In genomic region chr3:87901036-87901624, GRCm38 (mm10) we compare ENCODE assay signal across 17 mouse cellular contexts. TPM values are rescaled to one million over a fixed set of nuclear protein-coding genes. Genes with fewer than 3 reads are reported as not detected.
DNase-seq lines count a peak whose midpoint lies in the region; ATAC-seq and TF ChIP-seq lines count a peak whose summit lies in the region.
"Had no signal": no experiment of that assay in that cellular context is flagged by ENCODE, and none has a peak within 500 bp of the region (broad histone marks: within the 10 kb centered on the region; RNA-seq: fewer than 3 reads in every experiment).

No protein-coding gene starts in this region.

- no peaks in the 10 kb centered on the region for H3K9me3 ChIP-seq in forebrain, embryonic 10.5 days
- H3K9me3 ChIP-seq in forebrain, embryonic 16.5 days (ENCODE audit: control insufficient read depth, low read length), result no peaks in the 10 kb centered on the region
- H3K9me3 ChIP-seq in stomach, embryonic 15.5 days, result no peaks in the 10 kb centered on the region
- no peaks in the 10 kb centered on the region for H3K9me3 ChIP-seq in stomach, postnatal 0 days (ENCODE audit: control insufficient read depth, low read length)
- no peaks in the 10 kb centered on the region for H3K9me3 ChIP-seq in liver, embryonic 14.5 days (ENCODE audit: control insufficient read depth, low read length)
- H3K9me3 ChIP-seq in intestine, postnatal 0 days (ENCODE audit: control insufficient read depth), result no peaks in the 10 kb centered on the region
- H3K9me3 ChIP-seq: embryonic facial prominence, embryonic 12.5 days; intestine, embryonic 15.5 days; limb, embryonic 15.5 days had no signal

- no peak overlapping the region for H3K9ac ChIP-seq in forebrain, embryonic 16.5 days (replicated peaks; ENCODE audit: low read depth, low read length)
- no peak overlapping the region for H3K9ac ChIP-seq in stomach, embryonic 15.5 days
- H3K9ac ChIP-seq in stomach, postnatal 0 days (ENCODE audit: low read length), result no peak overlapping the region
- peak overlapping the region; percentile 72 for H3K9ac ChIP-seq in liver, embryonic 14.5 days (replicated peaks)
- H3K9ac ChIP-seq in intestine, postnatal 0 days (ENCODE audit: low read depth, low read length), result no peak overlapping the region
- H3K9ac ChIP-seq: embryonic facial prominence, embryonic 12.5 days; intestine, embryonic 15.5 days; limb, embryonic 15.5 days had no signal

- no peak for TF ChIP-seq EP300 in stomach, postnatal 0 days (optimal IDR thresholded peaks at IDR 0.05)
- TF ChIP-seq EP300 in liver, embryonic 14.5 days (IDR thresholded peaks at IDR 0.05; ENCODE audit: low read depth), result peak; percentile 100

- DNase-seq in forebrain, embryonic 10.5 days (ENCODE audit: extremely low spot score, low spot score), result no peak
- DNase-seq in stomach, postnatal 0 days (ENCODE audit: low spot score), result no peak
- peak; percentile 88 to 89 (median 89) for DNase-seq in liver, embryonic 14.5 days (ENCODE audit: low read depth in 3 of 3, low spot score in 3 of 3)
- no peak for DNase-seq in lung, postnatal 14 days
- no peak for DNase-seq in ovary, adult 18-20 months (ENCODE audit: low spot score)
- DNase-seq: cerebellum, adult 9-11 months; gastrocnemius, postnatal 14 days; heart, postnatal 4 days; kidney, postnatal 25 days; thymus, adult 18-20 months had no signal

- no peak overlapping the region; the same call in 1 of the 2 replicates for H3K27ac ChIP-seq in forebrain, embryonic 10.5 days
- no peak overlapping the region for H3K27ac ChIP-seq in forebrain, embryonic 16.5 days (ENCODE audit: low read length)
- no peak overlapping the region for H3K27ac ChIP-seq in stomach, embryonic 15.5 days
- H3K27ac ChIP-seq in stomach, postnatal 0 days (replicated peaks), result no peak overlapping the region
- H3K27ac ChIP-seq in liver, embryonic 14.5 days, result peak overlapping the region; percentile 87
- no peak overlapping the region for H3K27ac ChIP-seq in intestine, postnatal 0 days (ENCODE audit: low read depth, low read length)
- H3K27ac ChIP-seq: embryonic facial prominence, embryonic 12.5 days; intestine, embryonic 15.5 days; limb, embryonic 15.5 days had no signal

- no peak for TF ChIP-seq CTCF in stomach, postnatal 0 days (IDR thresholded peaks at IDR 0.05; ENCODE audit: low read depth)
- no peak for TF ChIP-seq CTCF in liver, embryonic 14.5 days (IDR thresholded peaks at IDR 0.05; ENCODE audit: low read depth)
- no peak for TF ChIP-seq CTCF in intestine, postnatal 0 days (IDR thresholded peaks at IDR 0.05; ENCODE audit: low read depth)

- no peaks in the 10 kb centered on the region for H3K36me3 ChIP-seq in forebrain, embryonic 10.5 days (replicated peaks)
- H3K36me3 ChIP-seq in forebrain, embryonic 16.5 days (ENCODE audit: control insufficient read depth, insufficient read depth), result no peaks in the 10 kb centered on the region
- H3K36me3 ChIP-seq in stomach, embryonic 15.5 days, result no peaks in the 10 kb centered on the region
- no peaks in the 10 kb centered on the region for H3K36me3 ChIP-seq in stomach, postnatal 0 days (ENCODE audit: control insufficient read depth, insufficient read depth, low read length)
- no peaks in the 10 kb centered on the region for H3K36me3 ChIP-seq in liver, embryonic 14.5 days (replicated peaks; ENCODE audit: control insufficient read depth, insufficient read depth, low read depth)
- no peaks in the 10 kb centered on the region for H3K36me3 ChIP-seq in intestine, postnatal 0 days (ENCODE audit: control insufficient read depth, insufficient read depth)
- H3K36me3 ChIP-seq: embryonic facial prominence, embryonic 12.5 days; intestine, embryonic 15.5 days; limb, embryonic 15.5 days had no signal

- no peak for ATAC-seq in forebrain, embryonic 16.5 days
- peak; percentile 36; the same call in 1 of the 2 replicates for ATAC-seq in stomach, embryonic 15.5 days (ENCODE audit: insufficient read depth, low FRiP score, low read depth)
- no peak for ATAC-seq in stomach, postnatal 0 days (ENCODE audit: low FRiP score, low TSS enrichment)
- peak; percentile 79 for ATAC-seq in liver, embryonic 14.5 days (ENCODE audit: insufficient read depth)
- no peak for ATAC-seq in intestine, postnatal 0 days
- ATAC-seq: forebrain, embryonic 14.5 days; intestine, embryonic 15.5 days had no signal

- peak overlapping the region; percentile 7; the same call in 1 of the 2 replicates for H3K4me3 ChIP-seq in forebrain, embryonic 10.5 days
- no peak overlapping the region for H3K4me3 ChIP-seq in forebrain, embryonic 16.5 days (replicated peaks; ENCODE audit: low read length)
- no peak overlapping the region for H3K4me3 ChIP-seq in stomach, embryonic 15.5 days (replicated peaks)
- H3K4me3 ChIP-seq in stomach, postnatal 0 days (ENCODE audit: low read depth, low read length), result no peak overlapping the region
- peak overlapping the region; percentile 43 to 48 for H3K4me3 ChIP-seq in liver, embryonic 14.5 days (ENCODE audit: insufficient read depth in 1 of 2, low read depth in 2 of 2, low read length in 2 of 2)
- no peak overlapping the region for H3K4me3 ChIP-seq in intestine, postnatal 0 days (ENCODE audit: low read depth, low read length)
- H3K4me3 ChIP-seq: embryonic facial prominence, embryonic 12.5 days; intestine, embryonic 15.5 days; limb, embryonic 15.5 days had no signal

- H3K4me2 ChIP-seq in forebrain, embryonic 16.5 days (ENCODE audit: low read length), result no peak overlapping the region
- no peak overlapping the region for H3K4me2 ChIP-seq in stomach, embryonic 15.5 days
- H3K4me2 ChIP-seq in stomach, postnatal 0 days (replicated peaks; ENCODE audit: low read depth), result no peak overlapping the region
- H3K4me2 ChIP-seq in liver, embryonic 14.5 days (ENCODE audit: low read depth), result peak overlapping the region; percentile 72
- H3K4me2 ChIP-seq in intestine, postnatal 0 days (replicated peaks; ENCODE audit: low read depth), result no peak overlapping the region
- H3K4me2 ChIP-seq: embryonic facial prominence, embryonic 12.5 days; intestine, embryonic 15.5 days; limb, embryonic 15.5 days had no signal

- 69% methylated on average over 1 of the region's 1 CpGs for WGBS in forebrain, embryonic 10.5 days
- 73% methylated on average over 1 of the region's 1 CpGs for WGBS in forebrain, embryonic 16.5 days
- 16% methylated on average over 1 of the region's 1 CpGs for WGBS in stomach, embryonic 15.5 days
- 9% methylated on average over 1 of the region's 1 CpGs for WGBS in stomach, postnatal 0 days
- WGBS in liver, embryonic 14.5 days (ENCODE audit: insufficient replicate concordance), result 3% methylated on average over 1 of the region's 1 CpGs
- WGBS in intestine, postnatal 0 days, result 41% methylated on average over 1 of the region's 1 CpGs

- H3K4me1 ChIP-seq in forebrain, embryonic 10.5 days, result peaks cover 6% of the 10 kb centered on the region; the same call in 1 of the 2 replicates
- H3K4me1 ChIP-seq in forebrain, embryonic 16.5 days (replicated peaks; ENCODE audit: control insufficient read depth, insufficient read depth, low read length), result no peaks in the 10 kb centered on the region
- H3K4me1 ChIP-seq in stomach, embryonic 15.5 days, result no peaks in the 10 kb centered on the region
- H3K4me1 ChIP-seq in stomach, postnatal 0 days (replicated peaks; ENCODE audit: control insufficient read depth, insufficient read depth), result no peaks in the 10 kb centered on the region
- H3K4me1 ChIP-seq in liver, embryonic 14.5 days (replicated peaks; ENCODE audit: control insufficient read depth in 2 of 2, insufficient read depth in 2 of 2, low read length in 1 of 2), result peaks cover 29 to 38% of the 10 kb centered on the region in 2 experiments
- H3K4me1 ChIP-seq in intestine, postnatal 0 days (replicated peaks; ENCODE audit: control insufficient read depth, insufficient read depth, low read length), result no peaks in the 10 kb centered on the region
- H3K4me1 ChIP-seq: embryonic facial prominence, embryonic 12.5 days; intestine, embryonic 15.5 days; limb, embryonic 15.5 days had no signal

- no peaks in the 10 kb centered on the region for H3K27me3 ChIP-seq in forebrain, embryonic 10.5 days (ENCODE audit: poor library complexity, severe bottlenecking)
- no peaks in the 10 kb centered on the region for H3K27me3 ChIP-seq in forebrain, embryonic 16.5 days (replicated peaks; ENCODE audit: control insufficient read depth, insufficient read depth, low read length)
- no peaks in the 10 kb centered on the region for H3K27me3 ChIP-seq in stomach, embryonic 15.5 days (replicated peaks)
- H3K27me3 ChIP-seq in stomach, postnatal 0 days (ENCODE audit: control insufficient read depth, insufficient read depth, low read length), result no peaks in the 10 kb centered on the region
- no peaks in the 10 kb centered on the region for H3K27me3 ChIP-seq in liver, embryonic 14.5 days (ENCODE audit: control insufficient read depth, insufficient read depth, low read length)
- H3K27me3 ChIP-seq in intestine, postnatal 0 days (replicated peaks; ENCODE audit: control insufficient read depth, insufficient read depth, low read length), result no peaks in the 10 kb centered on the region
- H3K27me3 ChIP-seq: embryonic facial prominence, embryonic 12.5 days; intestine, embryonic 15.5 days; limb, embryonic 15.5 days had no signal

RNA-seq across cellular contexts. Expression of gene Hdgf, which starts 5.0 kb away (rescaled TPM):
- polyA plus RNA-seq in forebrain, embryonic 10.5 days (2016; fragmentation: Nextera tagmentation; extraction: Ambion mirVana), result 199 and 219 TPM in 2 replicates
- polyA plus RNA-seq in forebrain, embryonic 16.5 days (2015; fragmentation: Nextera tagmentation; extraction: Ambion mirVana), result 186 and 212 TPM in 2 replicates
- 238 and 249 TPM in 2 replicates for polyA plus RNA-seq in stomach, embryonic 15.5 days (2015; fragmentation: Nextera tagmentation; extraction: Ambion mirVana)
- polyA plus RNA-seq in stomach, postnatal 0 days (2015; fragmentation: Nextera tagmentation; extraction: Ambion mirVana), result 165 and 168 TPM in 2 replicates
- 108 and 167 TPM in 2 replicates for polyA plus RNA-seq in liver, embryonic 14.5 days (2012; rRNA removed)
- 204 and 256 TPM in 2 replicates for polyA plus RNA-seq in liver, embryonic 14.5 days (2014; fragmentation: Nextera tagmentation; extraction: Ambion mirVana)
- polyA plus RNA-seq in intestine, postnatal 0 days (2015; fragmentation: Nextera tagmentation; extraction: Ambion mirVana), result 93.8 and 107 TPM in 2 replicates

RNA-seq across cellular contexts. Expression of gene Prcc, which starts 15.7 kb away (rescaled TPM):
- 16.9 and 17.3 TPM in 2 replicates for polyA plus RNA-seq in forebrain, embryonic 10.5 days (2016; fragmentation: Nextera tagmentation; extraction: Ambion mirVana)
- 13.8 and 16.4 TPM in 2 replicates for polyA plus RNA-seq in forebrain, embryonic 16.5 days (2015; fragmentation: Nextera tagmentation; extraction: Ambion mirVana)
- polyA plus RNA-seq in stomach, embryonic 15.5 days (2015; fragmentation: Nextera tagmentation; extraction: Ambion mirVana), result 11.3 and 12.7 TPM in 2 replicates
- 7.1 and 8.0 TPM in 2 replicates for polyA plus RNA-seq in stomach, postnatal 0 days (2015; fragmentation: Nextera tagmentation; extraction: Ambion mirVana)
- 14.8 and 15.4 TPM in 2 replicates for polyA plus RNA-seq in liver, embryonic 14.5 days (2012; rRNA removed)
- 5.0 and 6.7 TPM in 2 replicates for polyA plus RNA-seq in liver, embryonic 14.5 days (2014; fragmentation: Nextera tagmentation; extraction: Ambion mirVana)
- polyA plus RNA-seq in intestine, postnatal 0 days (2015; fragmentation: Nextera tagmentation; extraction: Ambion mirVana), result 7.9 and 8.0 TPM in 2 replicates

RNA-seq across cellular contexts. Expression of gene Mrpl24, which starts 18.2 kb away (rescaled TPM):
- 71.4 and 74.8 TPM in 2 replicates for polyA plus RNA-seq in forebrain, embryonic 10.5 days (2016; fragmentation: Nextera tagmentation; extraction: Ambion mirVana)
- polyA plus RNA-seq in forebrain, embryonic 16.5 days (2015; fragmentation: Nextera tagmentation; extraction: Ambion mirVana), result 63.4 and 64.3 TPM in 2 replicates
- 76.4 and 78.2 TPM in 2 replicates for polyA plus RNA-seq in stomach, embryonic 15.5 days (2015; fragmentation: Nextera tagmentation; extraction: Ambion mirVana)
- polyA plus RNA-seq in stomach, postnatal 0 days (2015; fragmentation: Nextera tagmentation; extraction: Ambion mirVana), result 61.4 and 63.4 TPM in 2 replicates
- polyA plus RNA-seq in liver, embryonic 14.5 days (2012; rRNA removed), result 43.9 and 50.1 TPM in 2 replicates
- polyA plus RNA-seq in liver, embryonic 14.5 days (2014; fragmentation: Nextera tagmentation; extraction: Ambion mirVana), result 37.9 and 43.4 TPM in 2 replicates
- polyA plus RNA-seq in intestine, postnatal 0 days (2015; fragmentation: Nextera tagmentation; extraction: Ambion mirVana), result 74.9 and 79.5 TPM in 2 replicates

RNA-seq across cellular contexts. Expression of gene Isg20l2, which starts 29.0 kb away (rescaled TPM):
- 87.7 and 88.3 TPM in 2 replicates for polyA plus RNA-seq in forebrain, embryonic 10.5 days (2016; fragmentation: Nextera tagmentation; extraction: Ambion mirVana)
- polyA plus RNA-seq in forebrain, embryonic 16.5 days (2015; fragmentation: Nextera tagmentation; extraction: Ambion mirVana), result 43.5 and 49.4 TPM in 2 replicates
- polyA plus RNA-seq in stomach, embryonic 15.5 days (2015; fragmentation: Nextera tagmentation; extraction: Ambion mirVana), result 45.8 and 48.1 TPM in 2 replicates
- 20.2 and 21.5 TPM in 2 replicates for polyA plus RNA-seq in stomach, postnatal 0 days (2015; fragmentation: Nextera tagmentation; extraction: Ambion mirVana)
- polyA plus RNA-seq in liver, embryonic 14.5 days (2012; rRNA removed), result 9.3 and 14.8 TPM in 2 replicates
- 9.7 and 11.0 TPM in 2 replicates for polyA plus RNA-seq in liver, embryonic 14.5 days (2014; fragmentation: Nextera tagmentation; extraction: Ambion mirVana)
- 13.9 and 14.1 TPM in 2 replicates for polyA plus RNA-seq in intestine, postnatal 0 days (2015; fragmentation: Nextera tagmentation; extraction: Ambion mirVana)

RNA-seq across cellular contexts. Expression of gene Rrnad1, which starts 29.4 kb away (rescaled TPM):
- polyA plus RNA-seq in forebrain, embryonic 10.5 days (2016; fragmentation: Nextera tagmentation; extraction: Ambion mirVana), result 19.1 and 22.8 TPM in 2 replicates
- polyA plus RNA-seq in forebrain, embryonic 16.5 days (2015; fragmentation: Nextera tagmentation; extraction: Ambion mirVana), result 18.4 and 23.5 TPM in 2 replicates
- 16.2 and 17.6 TPM in 2 replicates for polyA plus RNA-seq in stomach, embryonic 15.5 days (2015; fragmentation: Nextera tagmentation; extraction: Ambion mirVana)
- polyA plus RNA-seq in stomach, postnatal 0 days (2015; fragmentation: Nextera tagmentation; extraction: Ambion mirVana), result 7.1 and 7.6 TPM in 2 replicates
- polyA plus RNA-seq in liver, embryonic 14.5 days (2012; rRNA removed), result 8.9 and 9.2 TPM in 2 replicates
- 3.5 and 3.6 TPM in 2 replicates for polyA plus RNA-seq in liver, embryonic 14.5 days (2014; fragmentation: Nextera tagmentation; extraction: Ambion mirVana)
- polyA plus RNA-seq in intestine, postnatal 0 days (2015; fragmentation: Nextera tagmentation; extraction: Ambion mirVana), result 5.8 and 6.1 TPM in 2 replicates

Comparison
In these comparisons a context has a peak if more than half of its experiments do, and no peak if none do; other contexts are left out.
1. H3K4me3 ChIP-seq: peak in forebrain, embryonic 10.5 days (single experiment) and liver, embryonic 14.5 days (2 of 2); none in forebrain, embryonic 16.5 days (single experiment), stomach, embryonic 15.5 days (single experiment), stomach, postnatal 0 days (single experiment) and intestine, postnatal 0 days (single experiment).
2. ATAC-seq: peak in stomach, embryonic 15.5 days (single experiment) and liver, embryonic 14.5 days (single experiment); none in forebrain, embryonic 16.5 days (single experiment), stomach, postnatal 0 days (single experiment) and intestine, postnatal 0 days (single experiment).
3. DNase-seq: peak in liver, embryonic 14.5 days (3 of 3); none in forebrain, embryonic 10.5 days (single experiment), stomach, postnatal 0 days (single experiment), lung, postnatal 14 days (single experiment) and ovary, adult 18-20 months (single experiment).